In the genomic region with DNA sequence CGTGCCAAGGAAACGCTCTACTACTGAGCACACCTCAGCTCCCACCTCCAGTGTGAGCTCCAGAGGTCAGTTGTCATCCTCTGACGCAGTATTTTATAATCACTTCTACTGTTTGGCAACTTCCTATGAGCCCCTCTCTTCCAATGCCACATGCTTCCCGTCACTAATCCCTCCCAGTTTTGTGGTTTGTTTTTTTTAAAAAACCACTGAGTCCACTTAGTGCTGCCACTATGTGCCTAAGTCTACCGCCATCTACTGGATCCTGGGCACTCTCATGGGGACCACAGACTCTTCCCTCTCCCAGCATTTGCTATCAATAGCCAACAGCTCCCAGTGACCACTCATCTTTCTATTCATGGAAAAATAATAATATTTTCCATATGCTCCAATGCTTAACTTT, we compare ENCODE assay signal across 13 mouse cellular contexts. TPM values are rescaled to one million over a fixed set of nuclear protein-coding genes. Genes with fewer than 3 reads are reported as not detected.
DNase-seq lines count a peak whose midpoint lies in the region; ATAC-seq and TF ChIP-seq lines count a peak whose summit lies in the region.
"Had no signal": no experiment of that assay in that cellular context is flagged by ENCODE, and none has a peak within 500 bp of the region (broad histone marks: within the 10 kb centered on the region; RNA-seq: fewer than 3 reads in every experiment).

No protein-coding gene starts in this region.

- H3K9ac ChIP-seq in heart, postnatal 0 days (replicated peaks; ENCODE audit: low read depth, low read length) = no peak overlapping the region
- no peak overlapping the region for H3K9ac ChIP-seq in ES-E14 (ENCODE audit: insufficient read depth, low read depth, low read length, poor library complexity, severe bottlenecking)
- H3K9ac ChIP-seq: limb, embryonic 12.5 days; neural tube, embryonic 12.5 days had no signal

- H3K4me2 ChIP-seq in heart, postnatal 0 days (ENCODE audit: low read depth, low read length) = no peak overlapping the region
- H3K4me2 ChIP-seq: heart, embryonic 11.5 days; limb, embryonic 12.5 days; neural tube, embryonic 12.5 days had no signal

- H3K9me3 ChIP-seq in heart, postnatal 0 days (replicated peaks; ENCODE audit: control insufficient read depth, low read length) = no peaks in the 10 kb centered on the region
- H3K9me3 ChIP-seq in ES-E14 (ENCODE audit: control insufficient read depth, insufficient read depth, low read depth, low read length) = no peaks in the 10 kb centered on the region
- H3K9me3 ChIP-seq: limb, embryonic 12.5 days; neural tube, embryonic 12.5 days had no signal

- intact Hi-C loops in heart, postnatal 25 days (cut with DNase I) = loop anchor here (2.0 kb wide), 1 partner anchor 53 kb away; no protein-coding TSS in a partner anchor

- in situ Hi-C loops in ES-E14 (cut with MboI; ENCODE audit: low sequenced_read_pairs in 2 of 2, unreplicated experiment in 2 of 2) = no loop called here

- no peaks in the 10 kb centered on the region for H3K4me1 ChIP-seq in heart, postnatal 0 days (ENCODE audit: control insufficient read depth, insufficient read depth)
- no peaks in the 10 kb centered on the region for H3K4me1 ChIP-seq in ES-E14 (ENCODE audit: control insufficient read depth in 2 of 2, insufficient read depth in 2 of 2, low read length in 2 of 2, poor library complexity in 1 of 2)
- H3K4me1 ChIP-seq: neural tube, embryonic 12.5 days had no signal

- no peak for DNase-seq in heart, postnatal 0 days (ENCODE audit: low spot score)
- DNase-seq in heart, postnatal 25 days (ENCODE audit: low spot score) = no peak
- DNase-seq in 416B (ENCODE audit: low read depth) = peak; percentile 95
- DNase-seq in ES-E14 (ENCODE audit: low read depth, low spot score) = no peak
- no peak for DNase-seq in urinary bladder, adult 2 months (ENCODE audit: low spot score)
- no peak for DNase-seq in ovary, adult 18-20 months (ENCODE audit: low spot score)

- TF ChIP-seq CTCF in heart, postnatal 0 days (IDR thresholded peaks at IDR 0.05; ENCODE audit: low read depth) = peak; percentile 44

- no peak overlapping the region for H3K27ac ChIP-seq in heart, postnatal 0 days (ENCODE audit: low read depth)
- H3K27ac ChIP-seq in ES-E14 (ENCODE audit: insufficient read depth, low read depth, low read length, poor library complexity, severe bottlenecking) = no peak overlapping the region
- H3K27ac ChIP-seq: limb, embryonic 12.5 days; neural tube, embryonic 12.5 days had no signal

- TF ChIP-seq EP300 in heart, postnatal 0 days (IDR thresholded peaks at IDR 0.05; ENCODE audit: low read depth) = no peak

- H3K4me3 ChIP-seq in heart, postnatal 0 days (ENCODE audit: low read depth, low read length) = no peak overlapping the region
- no peak overlapping the region for H3K4me3 ChIP-seq in ES-E14 (ENCODE audit: insufficient read depth in 1 of 2, low read depth in 1 of 2, low read length in 2 of 2, poor library complexity in 1 of 2, severe bottlenecking in 1 of 2)
- H3K4me3 ChIP-seq: limb, embryonic 12.5 days; neural tube, embryonic 12.5 days had no signal

- ATAC-seq in heart, postnatal 0 days (ENCODE audit: insufficient read depth, low read depth) = no peak
- ATAC-seq in granulocyte monocyte progenitor cell, adult 5-6 weeks (replicated peaks; ENCODE audit: poor library complexity, severe bottlenecking) = peak; percentile 97
- ATAC-seq: hindbrain, embryonic 16.5 days had no signal

- 63% methylated on average over 5 of the region's 5 CpGs for WGBS in heart, postnatal 0 days

- peaks cover 8% of the 10 kb centered on the region for H3K36me3 ChIP-seq in heart, postnatal 0 days (replicated peaks; ENCODE audit: control insufficient read depth, insufficient read depth, low read length)
- peaks cover 8% of the 10 kb centered on the region; the same call in 1 of the 2 replicates for H3K36me3 ChIP-seq in ES-E14 (ENCODE audit: control insufficient read depth, insufficient read depth, low read length, poor library complexity, severe bottlenecking)

- H3K27me3 ChIP-seq in heart, postnatal 0 days (ENCODE audit: control insufficient read depth, insufficient read depth, low read length) = no peaks in the 10 kb centered on the region
- H3K27me3 ChIP-seq: limb, embryonic 12.5 days; neural tube, embryonic 12.5 days had no signal

TF ChIP-seq in ES-E14, 5 proteins besides CTCF, POLR2A, EP300 and RAD21:
- TF ChIP-seq HCFC1 (IDR thresholded peaks at IDR 0.05; ENCODE audit: borderline replicate concordance, insufficient read depth, low read length) = no peak
- TF ChIP-seq ZNF384 (IDR thresholded peaks at IDR 0.05; ENCODE audit: low read depth, low read length) = peak; percentile 68

RNA-seq across cellular contexts. Expression of a gene that starts 12.2 kb away (rescaled TPM):
- total RNA-seq in heart, postnatal 0 days (2014; rRNA removed; ENCODE audit: low replicate concordance) = 2.2 and 4.4 TPM in 2 replicates
- polyA plus RNA-seq in heart, postnatal 0 days (2015; fragmentation: Nextera tagmentation; extraction: Ambion mirVana) = 4.4 and 4.7 TPM in 2 replicates
- total RNA-seq in heart, postnatal 25 days (2021) = 1 to 10 TPM; 3.4 to 3.5 TPM
- 13.7 and 21.7 TPM in 2 replicates for total RNA-seq in ES-E14 (2012; rRNA removed)
- 7.2 and 9.7 TPM in 2 replicates for total RNA-seq in granulocyte monocyte progenitor cell, adult 5-6 weeks (2014; fragmentation: Nextera tagmentation)
- total RNA-seq in granulocyte monocyte progenitor cell, adult 5-6 weeks (2017) = 0.62 and 2.8 TPM in 2 replicates
- polyA plus RNA-seq in urinary bladder, adult 2 months (2012; rRNA removed) = 6.7 and 6.9 TPM in 2 replicates

RNA-seq across cellular contexts. Expression of a gene that starts 20.1 kb away (rescaled TPM):
- total RNA-seq in heart, postnatal 0 days (2014; rRNA removed; ENCODE audit: low replicate concordance) = not detected in 2 replicates
- not detected in 2 replicates for polyA plus RNA-seq in heart, postnatal 0 days (2015; fragmentation: Nextera tagmentation; extraction: Ambion mirVana)
- total RNA-seq in heart, postnatal 25 days (2021) = not detected
- total RNA-seq in ES-E14 (2012; rRNA removed) = not detected in 2 replicates
- not detected in 2 replicates for total RNA-seq in granulocyte monocyte progenitor cell, adult 5-6 weeks (2014; fragmentation: Nextera tagmentation)
- total RNA-seq in granulocyte monocyte progenitor cell, adult 5-6 weeks (2017) = not detected in 2 replicates
- polyA plus RNA-seq in urinary bladder, adult 2 months (2012; rRNA removed) = not detected in 2 replicates
- total RNA-seq: adrenal gland, postnatal 4 days had no signal
- polyA plus RNA-seq: heart, embryonic 11.5 days; hindbrain, embryonic 16.5 days; large intestine, adult 2 months; limb, embryonic 12.5 days; neural tube, embryonic 12.5 days had no signal

RNA-seq across cellular contexts. Expression of a gene that starts 35.5 kb away (rescaled TPM):
- total RNA-seq in heart, postnatal 0 days (2014; rRNA removed; ENCODE audit: low replicate concordance) = 35.0 and 38.1 TPM in 2 replicates
- polyA plus RNA-seq in heart, postnatal 0 days (2015; fragmentation: Nextera tagmentation; extraction: Ambion mirVana) = 8.2 and 8.9 TPM in 2 replicates
- 10 to 100 TPM; 19.4 to 21.0 TPM for total RNA-seq in heart, postnatal 25 days (2021)
- total RNA-seq in ES-E14 (2012; rRNA removed) = 4.0 and 4.8 TPM in 2 replicates
- 0.41 TPM in 1 of 2 replicates, not detected in the other for total RNA-seq in granulocyte monocyte progenitor cell, adult 5-6 weeks (2014; fragmentation: Nextera tagmentation)
- total RNA-seq in granulocyte monocyte progenitor cell, adult 5-6 weeks (2017) = 0.21 TPM in 1 of 2 replicates, not detected in the other
- polyA plus RNA-seq in urinary bladder, adult 2 months (2012; rRNA removed) = 1.3 and 1.8 TPM in 2 replicates
